Mouse (Mus musculus) G1E (cell line): ENCODE measurements around the gene Gm29427.

Experiments used
- CTCF ChIP-seq: IDR thresholded peaks from 2 replicates; pipeline ENCODE4 v1.5.1; 2012; ENCODE audit warnings: low read depth, low read length, inconsistent platforms, mixed read lengths
- GATA1 ChIP-seq: IDR thresholded peaks from 2 replicates; pipeline ENCODE4 v1.6.1; 2012; ENCODE audit warnings: borderline replicate concordance, low read length, inconsistent platforms, mixed read lengths
- GATA2 ChIP-seq: IDR thresholded peaks from 2 replicates; pipeline ENCODE4 v1.6.1; 2012; ENCODE audit warnings: low read depth, low read length, inconsistent platforms, borderline replicate concordance
- POLR2AphosphoS5 ChIP-seq: IDR thresholded peaks from 2 replicates; pipeline ENCODE4 v1.6.1; 2012; ENCODE audit warnings: low read depth, low read length, inconsistent platforms; ENCODE audit not compliant: insufficient replicate concordance
- TAL1 ChIP-seq: conservative IDR thresholded peaks from 2 replicates; pipeline ENCODE4 v1.6.1; 2012; ENCODE audit warnings: low read depth, low read length, inconsistent platforms, mixed read lengths

GRCm38 (mm10) chr1:130729153-130729552, 13.6 kb upstream of the Gm29427 start, which contains the start of gene Pfkfb2:
- TF ChIP-seq CTCF (no peak), TAL1 (no peak), GATA2 (no peak), GATA1 (no peak), POLR2AphosphoS5 (no peak)
